22 mouse cellular contexts compared by ENCODE assay signal in genomic region chr17:50570681-50571398, GRCm38 (mm10).
DNase-seq lines count a peak whose midpoint lies in the region; ATAC-seq and TF ChIP-seq lines count a peak whose summit lies in the region.
"Had no signal": no experiment of that assay in that cellular context is flagged by ENCODE, and none has a peak within 500 bp of the region (broad histone marks: within the 10 kb centered on the region; RNA-seq: fewer than 3 reads in every experiment).

No protein-coding gene starts in this region.

- no peaks in the 10 kb centered on the region for H3K4me1 ChIP-seq in heart, adult 2 months (ENCODE audit: control insufficient read depth, insufficient read depth, low read length)
- no peaks in the 10 kb centered on the region; the same call in 1 of the 2 replicates for H3K4me1 ChIP-seq in kidney, embryonic 16.5 days (ENCODE audit: insufficient read depth, low read length)
- H3K4me1 ChIP-seq: hindbrain, embryonic 10.5 days; midbrain, embryonic 13.5 days; neural tube, embryonic 12.5 days had no signal

- H3K9me3 ChIP-seq in kidney, embryonic 16.5 days (ENCODE audit: low read length), result no peaks in the 10 kb centered on the region
- H3K9me3 ChIP-seq: forebrain, embryonic 13.5 days; hindbrain, embryonic 10.5 days; limb, embryonic 10.5 days; midbrain, embryonic 13.5 days; neural tube, embryonic 12.5 days had no signal

- no peak for TF ChIP-seq EP300 in heart, adult 2 months (IDR thresholded peaks at IDR 0.05; ENCODE audit: insufficient read depth, low read depth, low read length)

- WGBS in heart, adult 2 months, result 77% methylated on average over 5 of the region's 5 CpGs
- WGBS in kidney, embryonic 16.5 days, result 76% methylated on average over 5 of the region's 5 CpGs

- H3K27ac ChIP-seq in heart, adult 2 months, result no peak overlapping the region
- H3K27ac ChIP-seq in kidney, embryonic 16.5 days (ENCODE audit: low read length), result no peak overlapping the region
- H3K27ac ChIP-seq: forebrain, embryonic 13.5 days; hindbrain, embryonic 10.5 days; limb, embryonic 10.5 days; macrophage; midbrain, embryonic 13.5 days; neural tube, embryonic 12.5 days; stomach, postnatal 0 days had no signal

- ATAC-seq in megakaryocyte progenitor cell, adult 5-6 weeks (replicated peaks; ENCODE audit: poor library complexity), result peak; percentile 33; the same call in 1 of the 2 replicates
- no peak for ATAC-seq in kidney, embryonic 16.5 days (ENCODE audit: low FRiP score, low TSS enrichment)
- ATAC-seq: forebrain, embryonic 13.5 days had no signal

- no peak overlapping the region for H3K4me3 ChIP-seq in heart, adult 2 months
- H3K4me3 ChIP-seq in kidney, embryonic 16.5 days (ENCODE audit: low read length), result no peak overlapping the region
- H3K4me3 ChIP-seq: forebrain, embryonic 13.5 days; hindbrain, embryonic 10.5 days; limb, embryonic 10.5 days; midbrain, embryonic 13.5 days; neural tube, embryonic 12.5 days had no signal

- no peak overlapping the region for H3K4me2 ChIP-seq in kidney, embryonic 16.5 days (replicated peaks; ENCODE audit: low read depth, low read length)
- H3K4me2 ChIP-seq: forebrain, embryonic 13.5 days; liver, embryonic 11.5 days; lung, embryonic 14.5 days; midbrain, embryonic 13.5 days; neural tube, embryonic 12.5 days had no signal

- no peak for TF ChIP-seq POLR2A in heart, adult 2 months (IDR thresholded peaks at IDR 0.05; ENCODE audit: insufficient read depth, low read depth, low read length)

- intact Hi-C loops in heart, adult 2 months (cut with DNase I), result no loop called here

- peak; percentile 91 for DNase-seq in heart, adult 11 months
- no peak for DNase-seq in heart, adult 2 months
- peak; percentile 56 for DNase-seq in Muller cell, postnatal 12 days (ENCODE audit: inconsistent ontology term)
- peak; percentile 58 to 61 for DNase-seq in spleen, postnatal 36 days (ENCODE audit: low spot score in 2 of 2)
- DNase-seq in layer of hippocampus, adult 8-10 months (ENCODE audit: low spot score in 2 of 2), result no peak
- no peak for DNase-seq in right cerebral cortex, postnatal 36 days (ENCODE audit: low spot score in 2 of 2)
- DNase-seq: adrenal gland, postnatal 10 days; cerebellum, adult 11-12 months; cerebellum, postnatal 36 days; lung, embryonic 14.5 days; right cerebral cortex, postnatal 25 days had no signal

- H3K79me2 ChIP-seq in heart, adult 2 months (replicated peaks; ENCODE audit: control insufficient read depth, insufficient read depth, low read length), result no peaks in the 10 kb centered on the region; the same call in 1 of the 2 replicates

- no peaks in the 10 kb centered on the region for H3K27me3 ChIP-seq in heart, adult 2 months (ENCODE audit: control insufficient read depth, insufficient read depth, low read length)
- no peaks in the 10 kb centered on the region for H3K27me3 ChIP-seq in kidney, embryonic 16.5 days (ENCODE audit: insufficient read depth, low read length)
- H3K27me3 ChIP-seq: forebrain, embryonic 13.5 days; midbrain, embryonic 13.5 days; neural tube, embryonic 12.5 days had no signal

- H3K36me3 ChIP-seq in heart, adult 2 months (ENCODE audit: control insufficient read depth, insufficient read depth, low read length), result no peaks in the 10 kb centered on the region
- no peaks in the 10 kb centered on the region for H3K36me3 ChIP-seq in kidney, embryonic 16.5 days (ENCODE audit: insufficient read depth, low read length)
- H3K36me3 ChIP-seq: G1E; hindbrain, embryonic 10.5 days; limb, embryonic 10.5 days; midbrain, embryonic 13.5 days; neural tube, embryonic 12.5 days had no signal

- TF ChIP-seq CTCF in heart, adult 2 months (IDR thresholded peaks at IDR 0.05), result no peak

- H3K9ac ChIP-seq in heart, adult 2 months (ENCODE audit: low read depth, low read length), result no peak overlapping the region
- H3K9ac ChIP-seq in kidney, embryonic 16.5 days (replicated peaks; ENCODE audit: low read length), result no peak overlapping the region
- H3K9ac ChIP-seq: forebrain, embryonic 13.5 days; lung, embryonic 14.5 days; midbrain, embryonic 13.5 days; neural tube, embryonic 12.5 days had no signal

Comparison
In these comparisons a context has a peak if more than half of its experiments do, and no peak if none do; other contexts are left out.
1. DNase-seq: peak in heart, adult 11 months (single experiment), Muller cell, postnatal 12 days (single experiment) and spleen, postnatal 36 days (2 of 2); none in heart, adult 2 months (0 of 2), layer of hippocampus, adult 8-10 months (0 of 2) and right cerebral cortex, postnatal 36 days (0 of 2).